Mouse (Mus musculus) heart, adult 2 months (tissue): Measurements from ENCODE around the gene Sh3rf3.

ENCODE experiments used
- CTCF ChIP-seq: fragments of 200-600 bp; IDR thresholded peaks from 2 replicates; pipeline ENCODE4 v1.8.1; 2022; ENCODE audit warnings: antibody characterized with exemption, mild to moderate bottlenecking, moderate library complexity
- EP300 ChIP-seq: fragments of 200-500 bp; IDR thresholded peaks from 2 replicates; pipeline ENCODE4 v1.6.1; 2011; ENCODE audit warnings: low read depth, low read length, control low read depth; ENCODE audit not compliant: insufficient read depth
- POLR2A ChIP-seq: fragments of 200-500 bp; IDR thresholded peaks from 2 replicates; pipeline ENCODE4 v1.6.1; 2011; ENCODE audit warnings: mild to moderate bottlenecking, low read depth, low read length, control low read depth; ENCODE audit not compliant: insufficient read depth

GRCm38 (mm10) chr10:58968236-58968635, 155.1 kb downstream of the Sh3rf3 start:
- TF ChIP-seq CTCF (no peak), EP300 (no peak), POLR2A (no peak)
